Mouse (Mus musculus) neural tube, embryonic 11.5 days (tissue): ENCODE measurements around the gene Gm498. TPM values are rescaled to one million over a fixed set of nuclear protein-coding genes. Genes with fewer than 3 reads are reported as not detected.
A peak's percentile ranks its signal among the peaks of the same experiment; 100 is the strongest.

Experiments used
- ATAC-seq: fragments of 200-750 bp; cut with Nextera tagmentation; 2 replicates; pipeline ENCODE4 v1.8.0; 2017; ENCODE audit warnings: moderate number of reproducible peaks, mild to moderate bottlenecking, moderate TSS enrichment, moderate library complexity; ENCODE audit not compliant: insufficient read depth, low FRiP score, low TSS enrichment
- DNase-seq: peaks from one replicate; pipeline ENCODE4 v3.0.0-alpha.2; 2015; ENCODE audit warnings: low spot score
- H3K27ac ChIP-seq: fragments of 300-500 bp; sonication (generic); 2 replicates; pipeline ENCODE4 v1.5.1; 2014; ENCODE audit warnings: low read depth, mild to moderate bottlenecking, low read length
- H3K27me3 ChIP-seq: fragments of 300-500 bp; sonication (generic); 2 replicates; pipeline ENCODE4 v1.6.1; 2014; ENCODE audit warnings: mild to moderate bottlenecking, low read length, mixed read lengths; ENCODE audit not compliant: control insufficient read depth, insufficient read depth
- H3K36me3 ChIP-seq: fragments of 300-500 bp; sonication (generic); 2 replicates; pipeline ENCODE4 v1.6.1; 2014; ENCODE audit warnings: mild to moderate bottlenecking, low read length, moderate library complexity, mixed read lengths; ENCODE audit not compliant: control insufficient read depth, insufficient read depth
- H3K4me1 ChIP-seq: fragments of 300-500 bp; sonication (generic); 2 replicates; pipeline ENCODE4 v1.6.1; 2014; ENCODE audit warnings: low read length, mixed read lengths; ENCODE audit not compliant: control insufficient read depth, insufficient read depth
- H3K4me2 ChIP-seq: fragments of 300-500 bp; sonication (generic); 2 replicates; pipeline ENCODE4 v1.6.1; 2014; ENCODE audit warnings: low read depth, mild to moderate bottlenecking, moderate library complexity
- H3K4me3 ChIP-seq: fragments of 300-500 bp; sonication (generic); 2 replicates; pipeline ENCODE4 v1.5.1; 2014; ENCODE audit warnings: low read depth, low read length
- H3K9ac ChIP-seq: fragments of 300-500 bp; sonication (generic); 2 replicates; pipeline ENCODE4 v1.6.1; 2014; ENCODE audit warnings: mild to moderate bottlenecking, low read length
- H3K9me3 ChIP-seq: fragments of 300-500 bp; sonication (generic); 2 replicates; pipeline ENCODE4 v1.6.1; 2016; ENCODE audit warnings: low read length; ENCODE audit not compliant: control insufficient read depth
- WGBS: fragments of 180-500 bp; shearing (Covaris S2); extraction: QIAGEN DNeasy Blood & Tissue Kit; methylation state at CpG from one replicate; pipeline ENCODE4 v1.1.7; 2014; 5-methylcytosine and 5-hydroxymethylcytosine counted together
- polyA plus RNA-seq: library from polyadenylated mRNA; unstranded; fragments of >200 nt; fragmentation: Nextera tagmentation; extraction: Ambion mirVana; gene quantifications from 2 replicates; pipeline ENCODE4 v1.2.1, GENCODE M21; 2014

Gm498 gene
- not detected in 2 replicates for polyA plus RNA-seq

DNA sequence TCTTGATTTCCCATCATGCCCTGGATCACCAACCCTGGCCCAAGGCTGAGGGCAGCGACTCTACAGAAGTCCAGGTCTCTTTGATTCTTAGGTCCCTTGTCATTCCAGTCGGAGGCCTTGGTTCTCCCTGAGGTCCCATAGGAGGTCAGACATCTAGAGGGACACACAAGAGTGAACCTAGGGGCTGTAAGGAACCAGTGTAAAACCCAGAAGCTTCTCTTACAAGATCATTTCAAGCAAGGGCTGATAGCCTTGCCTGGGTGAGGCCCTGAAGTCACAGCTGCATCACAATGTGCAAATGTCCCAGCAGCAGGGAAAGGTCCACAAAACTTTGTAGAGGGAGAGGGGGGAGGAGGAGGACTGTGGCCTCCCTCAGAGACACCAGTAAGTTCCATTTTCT lies at the start of gene Gm498:
Gene Gm498 (plus strand): TSS at position 301 of the 400 bp plus-strand sequence.
- no peak within 1 kb of the TSS for H3K4me2 ChIP-seq

DNA sequence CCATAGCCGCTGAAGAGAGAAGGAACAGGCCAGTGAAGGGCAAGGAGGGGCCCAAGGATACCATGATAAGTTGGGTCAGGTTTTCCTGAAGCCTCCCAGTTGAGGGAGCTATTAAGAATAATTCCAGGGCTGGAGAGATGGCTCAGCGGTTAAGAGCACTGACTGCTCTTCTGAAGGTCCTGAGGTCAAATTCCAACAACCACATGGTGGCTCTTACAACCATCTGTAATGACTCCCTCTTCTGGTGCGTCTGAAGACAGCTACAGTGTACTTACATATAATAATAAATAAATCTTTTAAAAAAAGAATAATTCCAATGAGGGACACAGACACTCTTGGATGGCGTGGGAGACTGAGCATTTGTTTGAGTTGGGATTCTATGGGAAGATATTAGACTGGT lies 47.4 kb upstream of the Gm498 start:
- ATAC-seq (no peak), DNase-seq (no peak)
- Histone ChIP-seq H3K9ac (no peak overlapping the region), H3K27me3 (no peaks in the 10 kb centered on the region), H3K36me3 (peaks cover 4% of the 10 kb centered on the region; the same call in 1 of the 2 replicates), H3K27ac (no peak overlapping the region), H3K4me2 (no peak overlapping the region), H3K9me3 (no peaks in the 10 kb centered on the region), H3K4me1 (peaks cover 6% of the 10 kb centered on the region), H3K4me3 (no peak overlapping the region)
- WGBS: 79% methylated on average over 4 of the region's 4 CpGs

More for the DNA sequence above, at the start of gene Gm498:
- DNase-seq (no peak), ATAC-seq (no peak)
- Histone ChIP-seq H3K4me1 (no peaks in the 10 kb centered on the region), H3K27ac (no peak within 1 kb of the TSS), H3K9ac (no peak within 1 kb of the TSS), H3K27me3 (no peaks in the 10 kb centered on the region), H3K36me3 (no peaks in the 10 kb centered on the region), H3K4me3 (no peak within 1 kb of the TSS), H3K9me3 (no peaks in the 10 kb centered on the region)
- 87% methylated on average over 2 of the region's 2 CpGs for WGBS

DNA sequence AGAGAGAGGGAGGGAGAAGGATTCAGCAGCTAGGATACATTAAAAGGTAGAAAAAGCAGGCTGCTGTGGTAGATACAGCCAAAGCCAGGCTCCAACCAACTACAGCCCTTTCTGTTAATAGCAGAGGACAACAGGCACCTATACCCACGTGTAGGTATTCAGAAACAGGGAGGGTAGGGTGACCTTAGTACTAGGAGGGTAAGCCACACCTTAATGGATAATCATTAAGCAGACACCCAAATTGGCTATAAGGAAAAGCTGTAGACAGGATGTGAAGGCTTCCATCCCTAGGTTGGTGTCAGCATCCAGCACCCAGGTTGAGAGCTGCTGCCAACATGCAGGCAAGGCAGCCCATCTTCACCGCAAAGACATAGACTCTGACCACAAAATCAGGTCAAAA lies 45.4 kb upstream of the Gm498 start:
- no peak for DNase-seq
- Histone ChIP-seq H3K9me3 (no peaks in the 10 kb centered on the region), H3K9ac (no peak overlapping the region), H3K4me3 (no peak overlapping the region), H3K27ac (no peak overlapping the region), H3K4me1 (peaks cover 6% of the 10 kb centered on the region), H3K27me3 (no peaks in the 10 kb centered on the region), H3K4me2 (no peak overlapping the region), H3K36me3 (peaks cover 3% of the 10 kb centered on the region; the same call in 1 of the 2 replicates)
- WGBS: 84% methylated on average over 2 of the region's 2 CpGs
- ATAC-seq: no peak

GRCm38 (mm10) chr7:143822375-143823265 lies 44.0 kb upstream of the Gm498 start, which contains the start of the genes Nadsyn1 and Dhcr7:
Gene Nadsyn1, minus strand, starts transcription at chr7:143822849.
Gene Dhcr7, plus strand, starts transcription at chr7:143823145.
- H3K9me3 ChIP-seq: no peaks in the 10 kb centered on the region
- peaks cover 6% of the 10 kb centered on the region for H3K4me1 ChIP-seq
- H3K4me2 ChIP-seq: peak within 1 kb of the TSS; percentile 62
- under 1% methylated on average over 40 of the region's 40 CpGs for whole genome bisulfite sequencing
- ATAC-seq: peak; percentile 98
- H3K9ac ChIP-seq: peak within 1 kb of the TSS; percentile 57
- H3K4me3 ChIP-seq: peak within 1 kb of the TSS; percentile 59
- peak; percentile 99 for DNase-seq
- 0 out of 2 replicates have a peak, but pooled peaks cover 2% of the 10 kb centered on the region for H3K36me3 ChIP-seq
- no peaks in the 10 kb centered on the region for H3K27me3 ChIP-seq
- no peak within 1 kb of the TSS for H3K27ac ChIP-seq

GRCm38 (mm10) chr7:143823266-143823605 lies 43.4 kb upstream of the Gm498 start:
- DNase-seq (no peak), ATAC-seq (peak; percentile 17)
- Histone ChIP-seq H3K4me1 (peaks cover 6% of the 10 kb centered on the region), H3K4me3 (peak overlapping the region; percentile 59), H3K9me3 (no peaks in the 10 kb centered on the region), H3K27me3 (no peaks in the 10 kb centered on the region), H3K36me3 (0 out of 2 replicates have a peak, but pooled peaks cover 2% of the 10 kb centered on the region), H3K9ac (peak overlapping the region; percentile 2; the same call in 1 of the 2 replicates), H3K27ac (no peak overlapping the region), H3K4me2 (peak overlapping the region; percentile 39)
- WGBS: 84% methylated on average over 4 of the region's 4 CpGs

DNA sequence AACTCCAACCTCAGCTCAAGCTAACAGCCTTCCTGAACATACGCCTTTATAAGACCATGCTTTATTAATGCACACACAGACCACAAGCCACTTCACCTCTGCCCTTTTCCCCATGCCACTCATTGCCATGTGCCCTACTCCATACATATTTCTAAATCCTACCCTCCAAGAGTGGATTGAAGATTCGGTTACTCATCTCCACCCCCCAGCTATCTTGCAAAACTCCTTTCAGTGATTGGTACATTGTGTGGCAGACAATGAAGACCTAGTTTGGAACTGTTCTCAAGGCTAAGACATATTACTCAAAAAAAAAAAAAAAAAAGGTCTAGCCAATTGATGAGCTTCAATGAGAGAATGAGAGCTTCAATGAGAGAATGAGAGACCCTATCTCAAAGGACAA lies 39.7 kb upstream of the Gm498 start:
- Histone ChIP-seq H3K27ac (no peak overlapping the region), H3K4me1 (peaks cover 11% of the 10 kb centered on the region)

GRCm38 (mm10) chr7:143829504-143830331 lies 36.9 kb upstream of the Gm498 start:
- ATAC-seq: peak; percentile 100
- Histone ChIP-seq H3K4me3 (peak overlapping the region; percentile 44), H3K9ac (peak overlapping the region; percentile 77), H3K36me3 (no peaks in the 10 kb centered on the region), H3K4me1 (peaks cover 8% of the 10 kb centered on the region), H3K4me2 (peak overlapping the region; percentile 89), H3K9me3 (no peaks in the 10 kb centered on the region), H3K27me3 (no peaks in the 10 kb centered on the region), H3K27ac (peak overlapping the region; percentile 87)
- peak; percentile 96 for DNase-seq
- 0% methylated on average over 37 of the region's 37 CpGs for WGBS

More for the DNA sequence above, 39.7 kb upstream of the Gm498 start:
- no peaks in the 10 kb centered on the region for H3K36me3 ChIP-seq
- no peak overlapping the region for H3K9ac ChIP-seq
- ATAC-seq (no peak), DNase-seq (no peak)
- H3K4me2 ChIP-seq: no peak overlapping the region
- WGBS: 88% methylated on average over 2 of the region's 2 CpGs
- no peaks in the 10 kb centered on the region for H3K27me3 ChIP-seq
- no peak overlapping the region for H3K4me3 ChIP-seq
- no peaks in the 10 kb centered on the region for H3K9me3 ChIP-seq

DNA sequence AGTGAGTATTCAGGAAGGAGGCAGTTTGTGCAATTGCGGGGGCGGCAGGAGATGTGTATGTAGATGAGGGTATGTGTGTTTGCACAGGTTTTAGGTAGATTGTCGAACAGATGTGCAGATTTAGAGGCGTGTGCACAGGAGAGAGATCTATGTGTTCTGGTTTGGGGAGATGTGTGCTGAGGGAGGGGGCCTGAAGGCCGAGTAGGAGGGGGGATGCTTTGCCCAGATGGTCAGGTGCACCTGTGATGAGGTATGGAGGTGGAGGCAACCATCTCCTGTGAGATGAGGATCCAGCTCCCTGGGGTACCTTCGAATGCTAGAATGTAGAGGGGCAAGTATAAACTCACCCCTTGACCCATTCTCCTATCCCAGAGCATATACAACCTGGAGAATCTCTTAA lies 36.2 kb upstream of the Gm498 start:
- Histone ChIP-seq H3K27me3 (no peaks in the 10 kb centered on the region), H3K4me1 (peaks cover 8% of the 10 kb centered on the region), H3K9ac (peak overlapping the region; percentile 37), H3K4me2 (peak overlapping the region; percentile 89), H3K4me3 (peak overlapping the region; percentile 44), H3K36me3 (no peaks in the 10 kb centered on the region), H3K9me3 (no peaks in the 10 kb centered on the region), H3K27ac (no peak overlapping the region)
- WGBS: 9% methylated on average over 6 of the region's 6 CpGs
- ATAC-seq: peak; percentile 21; the same call in 1 of the 2 replicates
- no peak for DNase-seq
